Mouse (Mus musculus) embryonic facial prominence, embryonic 15.5 days (tissue): Measurements from ENCODE around the gene Agpat1. TPM values are rescaled to one million over a fixed set of nuclear protein-coding genes. Genes with fewer than 3 reads are reported as not detected.

Experiments used
- ATAC-seq: fragments of 200-750 bp; cut with Nextera tagmentation; 2 replicates; pipeline ENCODE4 v1.8.0; 2017; ENCODE audit warnings: low read depth, moderate TSS enrichment; ENCODE audit not compliant: insufficient number of reproducible peaks, low FRiP score, low TSS enrichment
- H3K27ac ChIP-seq: fragments of 300-500 bp; sonication (generic); replicated peaks from 2 replicates; pipeline ENCODE4 v1.5.1; 2015; ENCODE audit warnings: mild to moderate bottlenecking, inconsistent platforms
- H3K27me3 ChIP-seq: fragments of 300-500 bp; sonication (generic); 2 replicates; pipeline ENCODE4 v1.6.1; 2015; ENCODE audit warnings: inconsistent platforms
- H3K36me3 ChIP-seq: fragments of 300-500 bp; sonication (generic); 2 replicates; pipeline ENCODE4 v1.6.1; 2015; ENCODE audit warnings: mild to moderate bottlenecking, inconsistent platforms
- H3K4me1 ChIP-seq: fragments of 300-500 bp; sonication (generic); 2 replicates; pipeline ENCODE4 v1.6.1; 2015; ENCODE audit warnings: inconsistent platforms
- H3K4me2 ChIP-seq: fragments of 300-500 bp; sonication (generic); replicated peaks from 2 replicates; pipeline ENCODE4 v1.6.1; 2015; ENCODE audit warnings: mild to moderate bottlenecking, inconsistent platforms
- H3K4me3 ChIP-seq: fragments of 300-500 bp; sonication (generic); replicated peaks from 2 replicates; pipeline ENCODE4 v1.5.1; 2015; ENCODE audit warnings: mild to moderate bottlenecking, inconsistent platforms
- H3K9ac ChIP-seq: fragments of 300-500 bp; sonication (generic); 2 replicates; pipeline ENCODE4 v1.6.1; 2015; ENCODE audit warnings: inconsistent platforms
- H3K9me3 ChIP-seq: fragments of 300-500 bp; sonication (generic); replicated peaks from 2 replicates; pipeline ENCODE4 v1.6.1; 2016; ENCODE audit warnings: inconsistent platforms
- WGBS: fragments of 180-500 bp; shearing (Covaris S2); methylation state at CpG from one replicate; pipeline ENCODE4 v1.1.7; 2015; 5-methylcytosine and 5-hydroxymethylcytosine counted together
- polyA plus RNA-seq: library from polyadenylated mRNA; unstranded; fragments of >200 nt; fragmentation: Nextera tagmentation; extraction: Ambion mirVana; gene quantifications from 2 replicates; pipeline ENCODE4 v1.2.1, GENCODE M21; 2015

Gene Agpat1
- polyA plus RNA-seq, 1 experiment from 2014 or later: 61.2 TPM

DNA sequence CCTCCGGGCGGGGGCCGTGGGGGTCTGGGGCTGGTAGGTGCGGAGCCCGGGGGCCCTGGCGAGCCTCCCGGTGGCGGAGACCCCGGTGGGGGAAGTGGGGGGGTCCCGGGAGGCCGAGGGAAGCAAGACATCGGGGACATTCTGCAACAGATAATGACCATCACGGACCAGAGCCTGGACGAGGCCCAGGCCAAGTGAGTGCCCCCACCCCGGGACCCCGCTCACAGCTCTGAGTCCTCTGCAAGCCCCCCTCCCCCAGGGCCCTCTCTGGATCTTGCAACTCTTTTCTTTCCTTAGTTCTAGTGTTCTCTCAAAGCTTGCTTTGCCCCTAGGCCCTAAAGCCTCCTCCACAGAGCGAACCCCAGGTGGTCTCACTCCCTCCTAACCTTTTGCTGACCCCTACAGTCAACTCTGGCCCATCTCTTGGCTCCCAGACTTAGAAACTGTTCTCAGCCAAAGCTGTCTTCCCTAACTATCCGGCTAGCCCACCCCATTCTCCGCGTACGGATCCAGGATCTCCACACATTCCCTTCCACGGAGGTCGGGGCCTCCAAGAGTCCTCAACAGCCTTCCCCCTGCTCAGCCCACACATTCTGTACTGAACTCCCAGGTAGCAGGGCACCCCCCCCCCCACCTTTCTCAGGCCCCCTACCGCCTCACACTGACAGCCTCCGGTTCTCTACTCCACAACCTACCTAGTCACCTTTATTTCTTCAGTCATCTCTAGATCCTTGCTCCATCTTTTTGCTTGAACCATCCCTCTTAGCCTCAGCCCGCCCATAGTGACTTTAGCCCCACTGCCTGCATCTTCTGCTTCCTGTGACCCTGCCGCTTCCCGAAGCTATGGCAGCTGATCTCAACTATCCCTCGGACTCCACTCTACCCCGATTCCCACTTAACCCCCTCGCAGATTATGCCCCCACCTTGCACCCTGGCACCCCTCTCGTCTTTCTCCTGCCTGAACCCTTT is 11.2 kb upstream of the Agpat1 start:
- WGBS: under 1% methylated on average over 30 of the region's 32 CpGs
- no peaks in the 10 kb centered on the region for H3K9me3 ChIP-seq
- ATAC-seq: peak; percentile 9
- peak overlapping the region; percentile 98 for H3K27ac ChIP-seq
- peak overlapping the region; percentile 78 for H3K4me2 ChIP-seq
- peaks cover 80% of the 10 kb centered on the region for H3K4me1 ChIP-seq
- peak overlapping the region; percentile 78 for H3K4me3 ChIP-seq
- peak overlapping the region; percentile 93 for H3K9ac ChIP-seq
- H3K27me3 ChIP-seq: no peaks in the 10 kb centered on the region
- peaks cover 20% of the 10 kb centered on the region for H3K36me3 ChIP-seq

DNA sequence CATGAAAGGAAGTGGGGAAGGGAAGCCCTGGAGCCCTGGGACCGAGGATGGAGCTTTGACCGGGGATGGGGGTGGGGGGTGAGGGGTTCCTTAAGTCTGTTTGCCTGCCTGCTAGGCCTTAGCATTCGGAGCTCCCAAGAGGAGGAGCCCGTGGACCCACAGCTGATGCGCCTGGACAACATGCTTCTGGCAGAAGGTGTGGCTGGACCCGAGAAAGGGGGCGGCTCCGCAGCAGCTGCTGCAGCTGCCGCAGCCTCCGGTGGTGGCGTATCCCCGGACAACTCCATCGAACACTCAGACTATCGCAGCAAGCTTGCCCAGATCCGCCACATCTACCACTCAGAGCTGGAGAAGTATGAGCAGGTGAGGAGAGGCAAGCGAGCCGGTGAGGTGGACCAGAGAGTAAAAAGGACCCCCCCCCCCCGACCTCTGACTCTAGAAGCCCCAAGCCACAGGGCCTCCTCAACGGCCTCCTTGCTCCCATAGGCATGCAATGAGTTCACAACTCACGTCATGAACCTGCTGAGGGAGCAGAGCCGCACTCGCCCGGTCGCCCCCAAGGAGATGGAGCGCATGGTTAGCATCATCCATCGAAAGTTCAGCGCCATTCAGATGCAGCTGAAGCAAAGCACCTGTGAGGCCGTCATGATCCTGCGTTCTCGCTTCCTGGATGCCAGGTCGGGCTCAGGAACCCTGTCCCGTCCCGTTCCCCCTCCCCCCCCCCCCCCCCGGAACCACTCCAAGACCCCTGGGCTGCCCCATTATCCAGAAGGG is 10.1 kb upstream of the Agpat1 start:
- peak overlapping the region; percentile 98 for H3K27ac ChIP-seq
- peaks cover 76% of the 10 kb centered on the region for H3K4me1 ChIP-seq
- no peaks in the 10 kb centered on the region for H3K9me3 ChIP-seq
- peak overlapping the region; percentile 78 for H3K4me3 ChIP-seq
- H3K4me2 ChIP-seq: peak overlapping the region; percentile 78
- peaks cover 20% of the 10 kb centered on the region for H3K36me3 ChIP-seq
- no peak for ATAC-seq
- H3K27me3 ChIP-seq: no peaks in the 10 kb centered on the region
- WGBS: 40% methylated on average over 32 of the region's 34 CpGs
- H3K9ac ChIP-seq: peak overlapping the region; percentile 93

DNA sequence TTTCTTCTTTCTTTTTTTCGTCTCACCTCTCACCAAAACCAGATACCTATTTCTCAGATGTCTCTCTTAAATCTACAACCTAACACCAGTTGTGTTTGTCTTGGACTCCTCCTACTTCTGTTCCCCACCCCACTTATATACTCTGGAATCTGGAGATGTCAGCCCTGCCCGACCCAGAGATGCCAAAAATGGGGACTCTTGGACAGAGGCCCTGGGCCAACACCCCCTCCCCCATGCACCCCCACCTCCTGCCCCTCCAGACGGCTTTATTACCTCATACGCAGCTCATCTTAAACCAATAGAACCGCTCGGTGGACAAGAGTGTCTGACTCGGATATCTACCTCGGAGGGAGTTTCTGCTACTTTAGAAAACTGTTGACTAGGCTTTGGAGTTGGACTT is 8.0 kb upstream of the Agpat1 start:
- no peak overlapping the region for H3K27ac ChIP-seq
- WGBS: 63% methylated on average over 8 of the region's 8 CpGs
- peaks cover 34% of the 10 kb centered on the region for H3K36me3 ChIP-seq
- no peak overlapping the region for H3K4me2 ChIP-seq
- no peaks in the 10 kb centered on the region for H3K27me3 ChIP-seq
- H3K9me3 ChIP-seq: no peaks in the 10 kb centered on the region
- H3K9ac ChIP-seq: no peak overlapping the region
- no peak overlapping the region for H3K4me3 ChIP-seq
- no peak for ATAC-seq
- H3K4me1 ChIP-seq: peaks cover 59% of the 10 kb centered on the region

DNA sequence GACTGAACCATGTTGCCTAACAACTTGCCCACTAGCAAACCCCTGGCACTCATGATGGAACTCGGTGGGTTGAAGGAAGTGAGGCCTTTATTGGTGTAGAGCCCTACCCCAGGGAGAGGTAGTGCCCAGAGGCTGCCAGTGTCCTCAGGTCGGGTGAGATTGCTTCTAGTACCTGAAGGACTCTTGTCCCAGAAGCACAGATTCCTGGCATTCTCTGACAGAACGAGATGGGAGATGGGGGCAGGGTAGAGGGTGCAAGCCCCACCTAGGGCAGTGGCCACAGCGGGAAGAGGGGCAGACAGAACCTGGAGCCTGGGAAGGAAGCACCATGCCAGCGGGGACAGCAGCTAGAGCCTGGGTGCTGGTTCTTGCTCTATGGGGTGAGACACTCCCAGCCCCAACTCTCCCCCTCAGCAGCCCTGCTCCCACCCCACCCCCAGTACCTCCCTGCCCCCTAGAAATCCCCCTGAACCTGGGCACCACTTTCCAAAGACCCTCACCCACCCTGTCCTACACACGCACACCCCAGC is 6.4 kb upstream of the Agpat1 start, which contains the start of gene Ager:
Ager (plus strand) TSS at position 297 of the 530 bp plus-strand sequence.
- 14% methylated on average over 6 of the region's 6 CpGs for WGBS
- H3K4me3 ChIP-seq: no peak within 1 kb of the TSS

DNA sequence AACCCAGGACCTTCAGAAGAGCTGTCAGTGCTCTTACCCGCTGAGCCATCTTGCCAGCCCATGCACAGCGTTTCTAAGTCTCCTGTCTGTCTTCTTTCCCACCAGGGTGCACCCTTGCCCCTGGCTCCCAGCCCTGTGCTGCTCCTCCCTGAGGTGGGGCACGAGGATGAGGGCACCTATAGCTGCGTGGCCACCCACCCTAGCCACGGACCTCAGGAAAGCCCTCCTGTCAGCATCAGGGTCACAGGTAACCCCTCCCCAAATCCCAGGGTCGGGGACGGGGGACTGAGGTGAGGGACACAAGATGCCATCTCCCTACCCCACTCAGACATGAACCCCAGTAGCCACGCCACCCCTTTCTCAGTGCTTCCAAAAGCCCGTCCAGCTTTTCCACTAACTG is 4.2 kb upstream of the Agpat1 start:
- Histone ChIP-seq H3K4me2 (no peak overlapping the region), H3K27me3 (no peaks in the 10 kb centered on the region), H3K36me3 (peaks cover 34% of the 10 kb centered on the region), H3K9ac (no peak overlapping the region), H3K4me1 (peaks cover 52% of the 10 kb centered on the region), H3K9me3 (no peaks in the 10 kb centered on the region), H3K27ac (no peak overlapping the region), H3K4me3 (no peak overlapping the region)
- WGBS: 78% methylated on average over 9 of the region's 9 CpGs
- ATAC-seq: no peak

More for the DNA sequence above, 6.4 kb upstream of the Agpat1 start, which contains the start of gene Ager:
- Histone ChIP-seq H3K4me1 (peaks cover 62% of the 10 kb centered on the region), H3K9ac (no peak within 1 kb of the TSS), H3K9me3 (no peaks in the 10 kb centered on the region), H3K36me3 (peaks cover 40% of the 10 kb centered on the region), H3K4me2 (no peak within 1 kb of the TSS), H3K27ac (0 out of 2 replicates have a peak within 1 kb of the TSS, but pooled peaks have one; percentile 17), H3K27me3 (no peaks in the 10 kb centered on the region)
- ATAC-seq: no peak

DNA sequence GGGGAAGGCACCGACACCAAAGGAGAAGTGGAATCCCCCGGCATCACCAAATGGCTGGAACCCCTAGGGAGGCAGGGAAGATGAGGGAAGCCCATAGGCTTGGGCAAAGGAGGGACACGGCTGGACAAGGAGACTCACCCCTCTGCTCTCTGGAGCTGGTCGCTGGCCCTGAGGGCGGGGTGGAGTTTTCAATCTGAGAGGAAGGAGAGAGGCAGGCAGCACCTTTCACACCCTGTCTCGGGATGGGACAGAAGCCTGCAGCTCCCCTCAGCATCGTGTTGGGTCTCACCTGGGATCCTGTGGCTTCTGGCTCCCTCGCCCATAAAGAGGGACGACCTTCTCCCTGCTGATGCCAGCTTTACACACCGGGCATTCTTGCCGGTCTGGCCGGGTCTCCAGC is 2.3 kb upstream of the Agpat1 start:
- Histone ChIP-seq H3K4me1 (peaks cover 48% of the 10 kb centered on the region), H3K27ac (no peak overlapping the region), H3K27me3 (no peaks in the 10 kb centered on the region), H3K9me3 (no peaks in the 10 kb centered on the region), H3K4me2 (peak overlapping the region; percentile 86; the same call in 1 of the 2 replicates), H3K9ac (peak overlapping the region; percentile 6; the same call in 1 of the 2 replicates), H3K4me3 (no peak overlapping the region; the same call in 1 of the 2 replicates), H3K36me3 (peaks cover 20% of the 10 kb centered on the region)
- ATAC-seq: no peak
- 84% methylated on average over 12 of the region's 12 CpGs for WGBS

DNA sequence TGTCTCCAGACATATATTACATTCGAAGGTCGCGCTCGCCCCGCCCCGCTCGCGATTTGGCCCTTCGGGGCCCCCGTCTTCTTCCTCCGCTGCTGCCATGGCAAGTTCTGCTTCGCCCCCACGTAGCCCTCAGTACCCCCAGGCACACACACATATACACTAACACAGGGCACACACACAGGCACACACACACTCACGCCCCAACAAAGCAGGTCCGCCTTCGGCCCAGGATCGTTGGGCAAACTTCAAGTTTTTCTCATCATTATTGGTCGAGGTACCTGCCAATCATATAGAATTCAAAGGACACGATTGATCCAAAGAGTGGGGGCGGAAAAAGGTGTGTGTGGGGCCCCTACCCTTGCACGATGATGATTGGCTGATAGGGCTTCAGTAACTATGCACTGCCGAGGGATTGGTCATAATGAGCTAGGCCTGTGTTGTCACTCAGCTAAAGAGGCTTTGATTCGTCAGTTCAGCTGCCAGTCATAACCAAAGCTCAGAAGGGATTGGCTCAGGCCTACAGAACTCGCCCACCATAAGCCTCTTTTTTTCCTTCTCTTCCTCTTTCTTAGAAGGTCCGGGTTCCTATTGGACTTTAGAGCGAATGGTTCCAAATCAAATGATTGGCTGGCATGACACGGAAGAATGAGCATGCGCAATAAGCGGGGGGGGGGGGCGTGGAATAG is 544 bp upstream of the Agpat1 start, which contains the start of gene Rnf5:
Rnf5 (minus strand) TSS at position 316 of the 686 bp plus-strand sequence.
- peak within 1 kb of the TSS; percentile 86 for H3K4me2 ChIP-seq
- peak within 1 kb of the TSS; percentile 66 for H3K9ac ChIP-seq
- no peaks in the 10 kb centered on the region for H3K9me3 ChIP-seq
- peaks cover 48% of the 10 kb centered on the region for H3K4me1 ChIP-seq
- H3K27me3 ChIP-seq: no peaks in the 10 kb centered on the region
- H3K27ac ChIP-seq: peak within 1 kb of the TSS; percentile 88
- ATAC-seq: peak; percentile 96
- peak within 1 kb of the TSS; percentile 79 for H3K4me3 ChIP-seq
- 0% methylated on average over 30 of the region's 30 CpGs for WGBS
- H3K36me3 ChIP-seq: peaks cover 20% of the 10 kb centered on the region

DNA sequence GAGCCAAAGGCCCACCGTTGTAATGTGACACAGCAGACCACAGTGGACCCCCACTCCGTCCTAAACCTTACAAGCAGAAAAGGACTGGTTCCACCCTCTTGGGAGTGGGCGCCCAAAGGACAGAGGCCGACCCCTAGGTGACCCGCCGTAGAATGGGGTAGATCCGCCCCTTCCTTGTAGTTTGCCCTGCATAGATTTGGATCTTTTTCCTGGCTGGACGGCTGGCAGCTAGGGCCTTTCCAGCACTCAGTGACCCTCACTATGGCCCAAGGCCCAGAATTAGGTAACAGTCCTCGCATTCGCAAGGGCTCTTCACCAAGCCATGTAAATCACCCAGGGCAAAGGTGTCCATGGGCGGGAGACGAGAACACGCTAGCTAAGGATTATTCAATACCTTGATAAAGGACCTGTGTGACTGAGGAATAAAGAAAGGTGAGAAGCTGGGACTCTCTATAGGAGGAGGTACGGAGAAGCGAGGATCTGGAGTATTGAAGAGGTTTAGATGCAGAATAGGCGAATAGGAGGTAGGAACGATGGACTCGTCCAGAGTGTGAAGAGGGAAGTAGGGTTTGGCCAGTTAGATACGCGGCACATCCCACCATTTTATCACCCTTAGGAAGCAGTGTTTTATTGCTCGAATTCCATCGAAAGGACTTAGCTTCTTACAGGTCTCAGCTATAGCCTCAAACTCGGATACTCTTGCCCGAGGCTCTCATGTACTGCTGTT is 612 bp downstream of the Agpat1 start:
- Histone ChIP-seq H3K9me3 (no peaks in the 10 kb centered on the region), H3K36me3 (peaks cover 20% of the 10 kb centered on the region), H3K4me1 (peaks cover 44% of the 10 kb centered on the region), H3K4me2 (peak overlapping the region; percentile 76), H3K4me3 (peak overlapping the region; percentile 79), H3K9ac (peak overlapping the region; percentile 85), H3K27ac (peak overlapping the region; percentile 84), H3K27me3 (no peaks in the 10 kb centered on the region)
- ATAC-seq: no peak
- WGBS: 18% methylated on average over 24 of the region's 24 CpGs

DNA sequence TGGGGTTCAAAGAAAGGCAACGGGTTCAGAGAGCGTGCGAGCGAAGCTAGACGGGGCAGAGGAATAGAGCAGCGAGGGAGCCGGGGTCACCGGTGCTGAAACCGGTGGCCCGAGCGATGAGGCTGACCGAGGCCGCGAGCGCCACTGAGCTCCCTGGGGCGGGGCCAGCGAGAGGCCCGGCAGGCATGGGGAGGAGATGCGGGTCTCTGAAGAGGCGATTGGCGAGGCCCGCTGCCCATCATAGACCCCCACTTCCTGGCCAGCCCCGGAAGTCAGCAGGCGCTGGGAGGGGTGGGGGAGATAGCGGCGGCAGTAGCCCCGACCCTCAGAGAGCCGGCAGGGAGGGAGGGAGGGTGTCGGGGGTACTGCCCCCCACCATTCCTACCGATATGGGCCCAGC is 1.5 kb downstream of the Agpat1 start:
- Histone ChIP-seq H3K9me3 (no peaks in the 10 kb centered on the region), H3K9ac (peak overlapping the region; percentile 85), H3K27me3 (no peaks in the 10 kb centered on the region), H3K4me2 (peak overlapping the region; percentile 76), H3K36me3 (peaks cover 17% of the 10 kb centered on the region), H3K4me3 (peak overlapping the region; percentile 79), H3K27ac (peak overlapping the region; percentile 86), H3K4me1 (peaks cover 44% of the 10 kb centered on the region)
- under 1% methylated on average over 30 of the region's 30 CpGs for WGBS
- ATAC-seq: peak; percentile 52
